ENCODE assay signal across 10 mouse cellular contexts in genomic region chr11:8137366-8137765, GRCm38 (mm10).
DNase-seq lines count a peak whose midpoint lies in the region; ATAC-seq and TF ChIP-seq lines count a peak whose summit lies in the region.
"Had no signal": no experiment of that assay in that cellular context is flagged by ENCODE, and none has a peak within 500 bp of the region (broad histone marks: within the 10 kb centered on the region; RNA-seq: fewer than 3 reads in every experiment).

No protein-coding gene starts in this region.

- H3K27ac ChIP-seq in midbrain, postnatal 0 days (ENCODE audit: low read depth, low read length) = no peak overlapping the region
- no peak overlapping the region for H3K27ac ChIP-seq in midbrain, embryonic 10.5 days (replicated peaks)
- H3K27ac ChIP-seq: lung, embryonic 15.5 days had no signal

- no peaks in the 10 kb centered on the region for H3K9me3 ChIP-seq in midbrain, postnatal 0 days (ENCODE audit: low read length)
- H3K9me3 ChIP-seq in midbrain, embryonic 10.5 days (replicated peaks) = no peaks in the 10 kb centered on the region
- H3K9me3 ChIP-seq: lung, embryonic 15.5 days had no signal

- intact Hi-C loops in gastrocnemius, postnatal 14 days (cut with DNase I; ENCODE audit: low total_unique reads) = loop anchor here (10.0 kb wide), 2 partner anchors 107 to 923 kb away; partner anchors contain the start of gene Igfbp3

- no peaks in the 10 kb centered on the region for H3K4me1 ChIP-seq in midbrain, postnatal 0 days (ENCODE audit: insufficient read depth, low read length)
- H3K4me1 ChIP-seq in midbrain, embryonic 10.5 days = no peaks in the 10 kb centered on the region
- H3K4me1 ChIP-seq: lung, embryonic 15.5 days had no signal

- no peak overlapping the region for H3K4me2 ChIP-seq in midbrain, postnatal 0 days (ENCODE audit: low read depth, low read length, poor library complexity, severe bottlenecking)
- H3K4me2 ChIP-seq: lung, embryonic 15.5 days had no signal

- H3K9ac ChIP-seq in midbrain, postnatal 0 days (replicated peaks; ENCODE audit: low read length, poor library complexity, severe bottlenecking) = no peak overlapping the region
- H3K9ac ChIP-seq: lung, embryonic 15.5 days had no signal

- no peaks in the 10 kb centered on the region for H3K36me3 ChIP-seq in midbrain, postnatal 0 days (ENCODE audit: insufficient read depth, low read length)
- H3K36me3 ChIP-seq in midbrain, embryonic 10.5 days = no peaks in the 10 kb centered on the region
- H3K36me3 ChIP-seq: lung, embryonic 15.5 days had no signal

- peak; percentile 54 for TF ChIP-seq CTCF in midbrain, postnatal 0 days (IDR thresholded peaks at IDR 0.05)

- ATAC-seq in midbrain, postnatal 0 days (ENCODE audit: low FRiP score) = no peak
- ATAC-seq in erythroid progenitor cell, adult 5-6 weeks (replicated peaks; ENCODE audit: low FRiP score, poor library complexity, severe bottlenecking) = no peak

- peak; percentile 20 for DNase-seq in gastrocnemius, postnatal 14 days
- DNase-seq in gastrocnemius, adult 8-10 months (ENCODE audit: low spot score in 2 of 2) = no peak
- peak; percentile 32 for DNase-seq in midbrain, postnatal 0 days (ENCODE audit: low spot score)
- no peak for DNase-seq in midbrain, embryonic 10.5 days (ENCODE audit: low spot score)
- peak; percentile 10 for DNase-seq in embryo, embryonic 9.5 days (ENCODE audit: extremely low spot score)
- peak; percentile 26 for DNase-seq in lung, postnatal 10 days
- DNase-seq in right cerebral cortex, postnatal 10 days (ENCODE audit: low spot score in 2 of 2) = no peak
- DNase-seq: gastrocnemius, postnatal 25 days had no signal

- 50% methylated on average over 4 of the region's 4 CpGs for WGBS in midbrain, postnatal 0 days
- WGBS in midbrain, embryonic 10.5 days = 52% methylated on average over 4 of the region's 4 CpGs

- no peaks in the 10 kb centered on the region for H3K27me3 ChIP-seq in midbrain, postnatal 0 days (ENCODE audit: insufficient read depth, low read length)
- no peaks in the 10 kb centered on the region for H3K27me3 ChIP-seq in midbrain, embryonic 10.5 days (ENCODE audit: low read depth, poor library complexity, severe bottlenecking)
- H3K27me3 ChIP-seq: lung, embryonic 15.5 days had no signal

- H3K4me3 ChIP-seq in midbrain, postnatal 0 days (ENCODE audit: low read depth, low read length) = no peak overlapping the region
- no peak overlapping the region for H3K4me3 ChIP-seq in midbrain, embryonic 10.5 days
- H3K4me3 ChIP-seq: lung, embryonic 15.5 days had no signal

Comparison
In these comparisons a context has a peak if more than half of its experiments do, and no peak if none do; other contexts are left out.
1. DNase-seq: peak in gastrocnemius, postnatal 14 days (single experiment), midbrain, postnatal 0 days (single experiment), embryo, embryonic 9.5 days (single experiment) and lung, postnatal 10 days (single experiment); none in gastrocnemius, adult 8-10 months (0 of 2), midbrain, embryonic 10.5 days (single experiment) and right cerebral cortex, postnatal 10 days (0 of 2).